Mouse (Mus musculus) kidney, adult 2 months (tissue): ENCODE results near the gene Hoxc8. TPM values are rescaled to one million over a fixed set of nuclear protein-coding genes. Genes with fewer than 3 reads are reported as not detected.

ENCODE experiments used
- DNase-seq: peaks from one replicate; pipeline ENCODE4 v3.0.0; 2021
- H3K27ac ChIP-seq: fragments of 200-500 bp; 2 replicates; pipeline ENCODE4 v1.5.1; 2012; ENCODE audit warnings: low read depth, low read length, control low read depth, inconsistent platforms; ENCODE audit not compliant: insufficient read depth
- H3K27me3 ChIP-seq: fragments of 200-500 bp; replicated peaks from 2 replicates; pipeline ENCODE4 v1.6.1; 2012; ENCODE audit warnings: mild to moderate bottlenecking, moderate library complexity, low read length, inconsistent platforms; ENCODE audit not compliant: control insufficient read depth, insufficient read depth
- H3K36me3 ChIP-seq: fragments of 200-500 bp; 2 replicates; pipeline ENCODE4 v1.6.1; 2012; ENCODE audit warnings: mild to moderate bottlenecking, moderate library complexity, low read length, inconsistent platforms; ENCODE audit not compliant: control insufficient read depth, insufficient read depth
- H3K4me1 ChIP-seq: fragments of 200-500 bp; 2 replicates; pipeline ENCODE4 v1.6.1; 2011; ENCODE audit warnings: low read length; ENCODE audit not compliant: control insufficient read depth, insufficient read depth
- H3K4me3 ChIP-seq: fragments of 200-500 bp; 2 replicates; pipeline ENCODE4 v1.5.1; 2011; ENCODE audit warnings: mild to moderate bottlenecking, low read depth, low read length, control low read depth; ENCODE audit not compliant: insufficient read depth
- CTCF ChIP-seq: fragments of 200-500 bp; conservative IDR thresholded peaks from 2 replicates; pipeline ENCODE4 v1.5.1; 2011; ENCODE audit warnings: low read depth, mild to moderate bottlenecking, control low read depth, low read length, moderate library complexity, mixed read lengths; ENCODE audit not compliant: insufficient read depth, insufficient read length
- POLR2A ChIP-seq: fragments of 200-500 bp; IDR thresholded peaks from one replicate; pipeline ENCODE4 v1.6.1; 2011; ENCODE audit warnings: low read depth, low read length, control low read depth
- WGBS: fragments of 180-500 bp; shearing (Covaris S2); methylation state at CpG from one replicate; pipeline ENCODE4 v1.1.7; 2018; 5-methylcytosine and 5-hydroxymethylcytosine counted together
- polyA plus RNA-seq: library from polyadenylated mRNA; depleted of rRNA; stranded (reverse); fragments of >200 nt; gene quantifications from 2 replicates; pipeline ENCODE4 v1.2.3, GENCODE M21; 2012

The Hoxc8 gene
- polyA plus RNA-seq, 1 experiment = 4.0 TPM

- H3K27ac ChIP-seq = no peak overlapping the region
- H3K4me1 ChIP-seq = peaks cover 4% of the 10 kb centered on the region; the same call in 1 of the 2 replicates
- no peak for DNase-seq
- 41% methylated on average over 9 of the region's 9 CpGs for WGBS
- H3K36me3 ChIP-seq = no peaks in the 10 kb centered on the region
- H3K4me3 ChIP-seq = no peak overlapping the region
- H3K27me3 ChIP-seq = no peaks in the 10 kb centered on the region
- TF ChIP-seq CTCF (no peak), POLR2A (no peak)
Measured at GRCm38 (mm10) chr15:102996548-102996947, 6.1 kb downstream of the Hoxc8 start.

- Histone ChIP-seq H3K27ac (peak overlapping the region; percentile 64; the same call in 1 of the 2 replicates), H3K4me1 (peaks cover 10% of the 10 kb centered on the region), H3K36me3 (no peaks in the 10 kb centered on the region), H3K4me3 (peak overlapping the region; percentile 78), H3K27me3 (no peaks in the 10 kb centered on the region)
- TF ChIP-seq POLR2A (no peak), CTCF (no peak)
- WGBS = 34% methylated on average over 3 of the region's 3 CpGs
- DNase-seq = peak; percentile 15
Measured at GRCm38 (mm10) chr15:102997431-102997830, 7.0 kb downstream of the Hoxc8 start.

- 3% methylated on average over 19 of the region's 19 CpGs for WGBS
- no peaks in the 10 kb centered on the region for H3K27me3 ChIP-seq
Measured at GRCm38 (mm10) chr15:102997939-102998355, 7.5 kb downstream of the Hoxc8 start, which contains the start of gene Hoxc6. Hoxc6 (plus strand) TSS chr15:102998257.

GRCm38 (mm10) chr15:102998608-102999182 lies 8.3 kb downstream of the Hoxc8 start:
- H3K4me1 ChIP-seq = peaks cover 18% of the 10 kb centered on the region
- peak overlapping the region; percentile 95 for H3K27ac ChIP-seq
- DNase-seq = peak; percentile 41
- no peak for TF ChIP-seq CTCF
- no peaks in the 10 kb centered on the region for H3K27me3 ChIP-seq
- no peaks in the 10 kb centered on the region for H3K36me3 ChIP-seq
- peak overlapping the region; percentile 78 for H3K4me3 ChIP-seq
- WGBS = 2% methylated on average over 19 of the region's 19 CpGs

More at GRCm38 (mm10) chr15:102997939-102998355, 7.5 kb downstream of the Hoxc8 start, which contains the start of gene Hoxc6:
- Histone ChIP-seq H3K36me3 (no peaks in the 10 kb centered on the region), H3K27ac (peak within 1 kb of the TSS; percentile 95), H3K4me1 (peaks cover 14% of the 10 kb centered on the region), H3K4me3 (peak within 1 kb of the TSS; percentile 78)
- no peak for TF ChIP-seq POLR2A
- no peak for TF ChIP-seq CTCF
- DNase-seq = peak; percentile 84

GRCm38 (mm10) chr15:102999183-102999831 lies 8.9 kb downstream of the Hoxc8 start:
- no peak for TF ChIP-seq POLR2A
- no peak for TF ChIP-seq CTCF
- Histone ChIP-seq H3K27me3 (no peaks in the 10 kb centered on the region), H3K4me3 (peak overlapping the region; percentile 78), H3K36me3 (no peaks in the 10 kb centered on the region), H3K4me1 (peaks cover 18% of the 10 kb centered on the region), H3K27ac (peak overlapping the region; percentile 95)
- 1% methylated on average over 32 of the region's 33 CpGs for WGBS
- peak; percentile 94 for DNase-seq

GRCm38 (mm10) chr15:102999955-103000354 lies 9.5 kb downstream of the Hoxc8 start:
- no peaks in the 10 kb centered on the region for H3K27me3 ChIP-seq
- H3K36me3 ChIP-seq = no peaks in the 10 kb centered on the region
- H3K27ac ChIP-seq = peak overlapping the region; percentile 89
- peak; percentile 42 for DNase-seq
- H3K4me3 ChIP-seq = peak overlapping the region; percentile 78
- peaks cover 18% of the 10 kb centered on the region for H3K4me1 ChIP-seq
- TF ChIP-seq CTCF (no peak), POLR2A (no peak)
- 24% methylated on average over 11 of the region's 11 CpGs for WGBS

- peak; percentile 29 for DNase-seq
- H3K4me1 ChIP-seq = peaks cover 21% of the 10 kb centered on the region
- no peaks in the 10 kb centered on the region for H3K36me3 ChIP-seq
- H3K4me3 ChIP-seq = peak overlapping the region; percentile 78
- H3K27ac ChIP-seq = peak overlapping the region; percentile 81
- H3K27me3 ChIP-seq = no peaks in the 10 kb centered on the region
- 22% methylated on average over 24 of the region's 24 CpGs for WGBS
- no peak for TF ChIP-seq POLR2A
- TF ChIP-seq CTCF = no peak
Measured at GRCm38 (mm10) chr15:103000501-103000901, 10.1 kb downstream of the Hoxc8 start.

- TF ChIP-seq POLR2A (no peak), CTCF (no peak)
- Histone ChIP-seq H3K27ac (peak overlapping the region; percentile 81), H3K4me3 (peak overlapping the region; percentile 78), H3K36me3 (no peaks in the 10 kb centered on the region), H3K4me1 (peaks cover 21% of the 10 kb centered on the region), H3K27me3 (no peaks in the 10 kb centered on the region)
- WGBS = 60% methylated on average over 2 of the region's 2 CpGs
- DNase-seq = peak; percentile 16
Measured at GRCm38 (mm10) chr15:103001370-103001769, 11.0 kb downstream of the Hoxc8 start.
